Mouse (Mus musculus) urinary bladder, postnatal 14 days (tissue): ENCODE data around the gene Emc6.

ENCODE experiments used
- DNase-seq: peaks from one replicate; pipeline ENCODE4 v3.0.0; 2021; ENCODE audit warnings: low spot score

The Emc6 gene

DNA sequence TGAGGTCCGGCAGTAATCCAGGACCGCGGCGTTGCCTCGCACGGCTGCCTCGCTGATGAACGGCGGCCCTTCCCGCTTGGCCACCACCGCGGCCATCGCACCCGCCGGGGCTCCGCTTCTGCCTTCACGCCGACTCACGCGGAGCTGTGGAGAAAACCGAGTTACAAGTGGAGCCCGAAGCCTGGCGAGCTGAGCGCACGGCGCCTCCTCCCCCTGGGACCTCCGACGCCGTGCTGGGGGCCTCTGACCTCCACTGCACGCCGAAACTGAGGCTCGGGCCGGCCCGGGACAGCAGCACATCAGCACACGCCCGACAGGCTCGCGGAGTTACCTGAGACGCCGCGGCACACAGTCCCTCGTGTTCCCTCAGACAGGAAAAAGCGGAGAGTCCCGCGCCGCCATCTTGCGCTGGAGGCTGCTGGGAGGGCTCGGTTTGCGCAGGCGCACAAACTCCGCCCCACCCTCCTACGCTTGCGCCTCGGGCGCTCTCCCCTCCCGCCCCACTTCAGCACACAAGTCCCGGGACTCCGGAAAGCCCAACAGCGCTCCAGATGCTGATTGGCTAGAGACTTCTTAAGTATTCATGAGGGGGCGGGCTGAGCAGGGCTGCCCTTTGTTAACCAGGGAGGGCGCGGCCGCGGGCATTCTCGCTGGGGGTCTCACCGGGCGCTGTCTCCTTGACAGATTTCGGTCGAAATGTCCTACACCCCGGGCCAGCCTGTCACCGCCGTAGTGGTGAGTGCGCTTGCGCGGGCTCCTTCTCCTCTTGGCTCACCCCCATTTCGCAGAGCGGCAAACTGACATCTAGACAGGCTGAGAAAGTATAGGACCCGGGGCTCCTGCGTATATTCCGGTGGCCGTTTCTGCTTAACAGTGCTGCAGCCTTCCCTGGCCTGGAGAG is at the start of gene Emc6, which contains the start of gene Tax1bp3:
Gene Emc6, minus strand, starts transcription at position 430 of the 901 bp plus-strand sequence.
Gene Tax1bp3, plus strand, starts transcription at position 476 of the 901 bp plus-strand sequence.
- DNase-seq: peak; percentile 96

- DNase-seq: no peak
These were observed 49.0 kb upstream of the Emc6 start for GRCm38 (mm10) chr11:73225856-73226255.

DNA sequence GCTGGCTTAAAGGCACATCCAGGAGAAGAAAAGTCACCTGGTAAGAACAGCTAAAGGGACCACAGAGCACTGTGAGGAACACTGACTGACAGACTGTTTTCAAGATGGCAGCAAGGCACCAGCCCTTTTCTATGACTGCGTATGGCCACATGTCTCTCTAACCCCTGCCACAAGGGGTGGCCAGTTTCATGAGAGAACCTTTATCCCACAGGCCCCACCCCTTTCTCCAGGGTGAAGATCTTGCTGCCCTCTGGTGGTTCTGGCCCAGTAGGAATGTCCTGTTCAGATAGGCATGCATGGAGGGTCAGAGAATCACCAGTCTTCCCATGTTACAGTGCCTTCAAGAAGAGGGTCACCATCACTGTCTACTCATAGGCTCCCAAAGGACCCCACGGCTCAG is 47.1 kb upstream of the Emc6 start:
- DNase-seq: no peak

DNA sequence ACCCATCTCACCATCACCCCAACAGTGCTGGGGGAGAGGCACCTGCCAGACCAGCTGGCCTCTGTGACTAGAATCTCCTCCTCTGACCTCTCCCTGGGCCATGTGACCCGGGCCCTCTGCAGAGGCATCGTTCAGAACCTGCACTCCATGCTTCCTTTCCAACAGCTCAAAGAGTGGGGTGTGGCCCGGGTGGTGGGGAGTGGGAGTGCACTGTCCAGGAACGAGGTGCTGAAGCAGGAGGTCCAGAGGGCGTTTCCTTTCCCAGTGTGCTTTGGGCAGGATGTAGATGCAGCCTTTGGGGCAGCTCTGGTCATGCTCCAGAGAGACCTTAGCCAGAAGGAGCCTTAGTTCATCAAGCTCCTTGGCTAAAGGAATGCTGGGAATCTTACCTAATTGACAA is 46.0 kb upstream of the Emc6 start:
- no peak for DNase-seq

DNA sequence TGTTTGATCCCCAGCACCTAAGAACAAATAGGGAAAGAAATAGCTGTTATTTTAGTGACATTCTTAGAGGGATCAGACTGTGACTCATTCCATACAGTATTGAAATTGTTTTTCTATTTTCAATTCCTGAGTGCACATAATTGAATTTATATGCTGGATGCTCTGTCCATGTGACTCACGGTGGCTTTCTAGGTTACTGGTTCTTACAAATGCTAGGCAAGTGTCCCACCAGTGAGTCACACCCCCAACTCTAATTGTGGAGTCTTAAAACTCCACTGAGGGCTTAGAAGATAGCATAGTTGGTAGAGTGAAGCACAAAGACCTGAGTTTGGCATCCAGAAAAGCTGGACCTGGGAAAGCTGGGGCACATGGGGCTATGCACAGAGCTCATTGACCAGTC is 43.8 kb upstream of the Emc6 start:
- no peak for DNase-seq

GRCm38 (mm10) chr11:73219671-73220070 is 42.8 kb upstream of the Emc6 start:
- DNase-seq: no peak

GRCm38 (mm10) chr11:73213956-73214355 is 37.1 kb upstream of the Emc6 start:
- no peak for DNase-seq

DNA sequence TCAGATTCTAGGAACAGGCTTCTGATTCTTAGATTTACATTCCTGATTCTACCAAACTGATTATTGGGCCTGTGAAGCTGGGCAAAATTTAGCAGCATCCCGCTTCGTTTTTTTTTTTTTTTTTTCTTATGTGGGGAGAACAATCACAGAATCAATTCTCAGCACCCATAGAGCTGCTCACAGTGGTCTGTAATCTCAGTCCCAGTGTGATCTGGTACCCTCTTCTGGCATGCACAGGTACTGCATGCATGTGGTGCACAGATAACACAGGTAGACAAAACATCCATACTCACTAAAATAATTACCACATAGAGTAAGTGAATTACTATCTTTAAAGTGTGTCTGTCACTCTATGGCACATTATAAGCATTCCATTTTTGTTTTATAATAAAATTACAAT is 30.8 kb upstream of the Emc6 start:
- no peak for DNase-seq

- DNase-seq: no peak
These were observed 28.4 kb upstream of the Emc6 start for GRCm38 (mm10) chr11:73205194-73205593.

- DNase-seq: no peak
These were observed 27.1 kb upstream of the Emc6 start for GRCm38 (mm10) chr11:73203895-73204294.

- no peak for DNase-seq
These were observed 24.8 kb upstream of the Emc6 start for GRCm38 (mm10) chr11:73201597-73201996.

- DNase-seq: no peak
These were observed 24.2 kb upstream of the Emc6 start for GRCm38 (mm10) chr11:73201021-73201420.

DNA sequence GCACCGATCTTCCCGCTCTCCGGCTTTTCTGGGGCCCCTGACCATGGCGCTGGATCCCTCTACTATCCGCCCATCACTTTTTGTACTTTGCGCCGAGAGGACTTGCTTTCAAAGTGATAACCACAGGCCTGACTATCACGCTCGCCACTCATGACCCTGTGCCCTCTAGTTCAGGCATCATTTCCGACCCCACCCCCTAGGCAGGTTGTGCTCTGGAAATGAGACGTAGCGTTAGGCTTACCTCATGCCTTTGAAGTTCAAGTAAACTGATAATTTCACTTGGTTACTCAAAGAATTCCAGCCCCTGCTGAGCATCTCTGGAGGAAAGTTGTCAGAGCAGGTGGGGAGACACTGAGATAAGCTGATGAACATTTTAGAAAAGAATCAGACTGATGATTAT is 23.0 kb upstream of the Emc6 start:
- no peak for DNase-seq

GRCm38 (mm10) chr11:73199230-73199712 is 22.4 kb upstream of the Emc6 start, which contains the start of gene Shpk:
Gene Shpk (plus strand): TSS chr11:73199460.
- peak; percentile 94 for DNase-seq

DNA sequence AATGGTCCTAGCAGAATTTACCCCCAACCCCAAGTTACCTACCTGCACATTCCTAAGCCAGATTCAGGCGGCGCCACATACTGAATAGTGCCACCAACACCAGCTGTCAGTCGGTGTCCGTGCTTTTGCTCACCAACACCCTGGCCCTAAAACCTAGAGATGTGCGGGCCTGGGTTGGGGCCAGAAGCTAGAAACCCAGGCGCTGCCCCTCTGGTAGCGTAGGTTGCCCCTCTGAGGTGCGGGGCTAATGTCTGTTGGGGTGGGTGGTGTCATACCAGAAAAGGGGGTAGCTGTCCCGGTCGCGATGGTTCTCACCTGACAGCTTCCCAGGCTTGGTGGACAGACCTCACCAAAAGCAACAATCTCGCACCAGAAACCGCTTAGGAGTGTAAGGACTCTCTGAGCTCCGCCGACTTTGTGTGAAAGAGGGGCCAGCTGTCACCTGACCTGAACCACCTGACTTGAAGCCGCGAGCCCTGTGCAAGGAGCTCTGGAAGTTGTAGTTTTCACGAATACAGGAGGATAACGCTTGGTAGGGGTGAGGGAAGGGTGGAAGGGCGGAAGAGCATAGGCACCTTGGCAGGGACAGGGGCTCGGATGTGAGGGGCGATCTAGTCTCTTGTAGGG is 21.9 kb upstream of the Emc6 start, which contains the start of gene Ctns:
Gene Ctns, minus strand, starts transcription at position 440 of the 627 bp plus-strand sequence.
- DNase-seq: peak; percentile 83

DNA sequence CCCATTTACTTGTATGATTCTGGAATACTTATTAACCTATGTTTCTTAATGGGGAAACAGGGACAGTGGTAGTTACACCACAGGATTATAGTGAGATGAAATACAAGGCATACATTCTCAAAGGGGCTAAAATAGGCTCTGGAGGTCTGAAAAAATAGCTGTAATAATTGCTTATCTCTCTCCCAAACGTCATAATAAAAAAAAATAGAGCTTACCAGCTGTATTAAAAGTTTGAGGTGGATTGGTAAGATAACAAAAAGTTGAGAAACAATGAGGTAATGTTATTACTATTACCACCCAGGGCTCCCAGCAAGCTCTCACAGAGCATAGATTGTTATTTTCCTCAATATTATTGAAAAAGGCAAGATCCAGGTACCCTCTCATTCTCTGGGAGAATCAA is 21.4 kb upstream of the Emc6 start:
- no peak for DNase-seq

- no peak for DNase-seq
These were observed 17.6 kb upstream of the Emc6 start for GRCm38 (mm10) chr11:73194444-73194843.

- DNase-seq: no peak
These were observed 16.2 kb upstream of the Emc6 start for GRCm38 (mm10) chr11:73193047-73193446.

DNA sequence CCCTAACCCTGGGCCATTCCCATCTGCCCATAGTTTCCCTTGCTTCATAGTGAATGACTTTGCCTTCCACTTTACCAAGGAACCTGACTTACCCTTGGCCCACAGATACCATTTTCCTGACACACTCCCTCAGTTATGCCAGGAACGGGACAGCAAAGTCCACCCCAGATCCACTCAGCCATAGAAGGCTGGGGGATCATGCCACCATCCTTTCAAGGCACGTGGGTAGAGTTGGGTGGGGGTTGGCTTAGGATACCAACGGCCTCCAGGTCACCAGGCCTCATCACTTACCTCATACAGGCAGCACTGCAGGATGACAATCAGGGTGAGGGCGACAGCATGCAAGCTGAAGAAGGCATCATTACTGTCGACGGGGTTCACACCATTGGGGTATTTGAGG is 10.4 kb upstream of the Emc6 start:
- no peak for DNase-seq

- DNase-seq: no peak
These were observed 9.2 kb upstream of the Emc6 start for GRCm38 (mm10) chr11:73185872-73186615.

DNA sequence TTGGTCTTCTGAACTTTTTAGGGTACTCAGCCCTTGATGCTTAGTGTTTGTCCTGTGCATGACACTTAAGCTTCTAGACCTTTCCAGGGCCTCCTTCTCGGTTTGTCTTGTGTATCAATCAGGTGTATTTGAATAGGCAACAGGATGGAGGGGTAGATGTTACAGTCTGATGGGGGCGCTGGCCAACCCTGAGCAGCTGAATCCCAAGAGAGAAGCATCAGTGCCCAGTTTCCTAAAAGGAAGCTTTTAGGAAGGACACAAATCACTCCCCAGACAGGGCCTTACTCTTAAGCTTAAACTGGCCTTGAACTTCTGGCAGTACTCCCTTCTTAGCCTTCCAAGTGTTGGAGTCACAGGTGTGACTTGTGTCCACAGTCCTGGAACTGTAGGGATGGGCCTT is 1.1 kb upstream of the Emc6 start:
- DNase-seq: no peak

DNA sequence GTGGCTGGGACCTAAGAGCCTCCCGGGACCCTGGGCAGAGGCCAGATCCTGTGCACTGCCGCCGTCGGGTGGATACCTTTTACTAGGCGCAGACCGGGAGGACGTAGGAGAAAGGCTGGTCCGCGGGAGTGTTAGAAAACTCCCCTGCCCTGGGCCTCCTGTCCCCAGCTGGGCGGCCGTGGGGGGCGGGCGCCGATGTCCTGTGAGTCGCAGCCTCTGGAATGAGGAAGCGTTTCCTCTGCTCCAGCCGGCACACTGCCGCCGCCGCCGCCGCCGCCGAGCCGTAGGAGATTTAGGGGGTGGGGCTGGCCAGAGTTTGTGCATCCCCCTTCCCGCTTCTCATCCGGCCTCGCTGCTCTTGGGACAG is 655 bp upstream of the Emc6 start:
- DNase-seq: peak; percentile 93
